Mouse (Mus musculus): ENCODE data around the gene Vps26c. TPM values are rescaled to one million over a fixed set of nuclear protein-coding genes. Genes with fewer than 3 reads are reported as not detected.
A peak's percentile ranks its signal among the peaks of the same experiment; 100 is the strongest.

Gene Vps26c
- polyA plus RNA-seq, 1 experiment from 2014 or later, result 42.3 TPM

DNA sequence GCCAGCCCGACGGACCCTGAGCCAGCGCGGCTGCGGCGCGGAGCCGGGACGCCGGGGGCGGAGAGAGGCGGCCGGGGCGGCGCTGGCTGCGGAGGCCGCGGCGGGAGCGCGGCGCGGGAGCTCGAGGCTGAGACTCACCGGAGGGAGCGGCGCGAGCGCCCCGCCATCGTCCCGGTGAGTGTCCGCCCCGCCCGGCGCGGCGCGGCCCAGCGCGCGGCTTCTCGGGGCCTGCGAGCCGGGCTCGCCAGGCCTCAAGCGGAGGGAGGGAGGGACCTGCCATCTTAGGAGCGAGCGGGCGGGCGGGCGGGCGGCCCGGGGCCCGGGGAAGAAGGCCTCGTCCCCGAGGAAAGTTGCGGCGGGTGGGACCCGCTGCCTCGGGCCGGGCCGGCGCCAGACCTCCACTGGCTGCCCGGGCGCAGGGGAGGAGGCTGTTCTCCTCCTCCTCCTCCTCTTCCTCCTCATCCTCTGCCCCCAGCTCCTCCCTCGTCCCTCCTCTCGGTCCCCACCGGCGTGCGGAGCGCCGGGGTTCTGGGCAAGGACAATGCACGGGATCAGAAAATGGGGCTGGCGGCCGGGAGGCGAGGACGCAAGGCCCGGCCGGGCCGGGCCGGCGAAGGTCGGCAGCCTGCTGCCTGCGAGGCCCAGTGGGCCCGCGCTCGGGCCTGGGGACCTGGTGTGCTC, 43.9 kb upstream of the Vps26c start:
- H3K27ac ChIP-seq, result peak overlapping the region; percentile 100
- no peaks in the 10 kb centered on the region for H3K36me3 ChIP-seq (ENCODE audit: insufficient read depth, low read length)
- H3K4me2 ChIP-seq (ENCODE audit: low read length), result peak overlapping the region; percentile 60
- under 1% methylated on average over 61 of the region's 88 CpGs for WGBS
- H3K27me3 ChIP-seq (ENCODE audit: insufficient read depth, low read length), result no peaks in the 10 kb centered on the region
- H3K9ac ChIP-seq (ENCODE audit: low read depth, low read length), result peak overlapping the region; percentile 100
- no peak for TF ChIP-seq CTCF (IDR thresholded peaks at IDR 0.05; ENCODE audit: low read depth)
- no peaks in the 10 kb centered on the region for H3K9me3 ChIP-seq (replicated peaks; ENCODE audit: low read length)
- DNase-seq (ENCODE audit: low spot score) (peak; percentile 68), ATAC-seq (replicated peaks; ENCODE audit: low FRiP score, low read depth) (0 out of 2 replicates have a peak, but pooled peaks have one; percentile 1)
- peaks cover 24% of the 10 kb centered on the region; the same call in 1 of the 2 replicates for H3K4me1 ChIP-seq (replicated peaks; ENCODE audit: insufficient read depth, low read length)
- H3K4me3 ChIP-seq (replicated peaks; ENCODE audit: low read depth, low read length), result peak overlapping the region; percentile 92

GRCm38 (mm10) chr16:94569229-94570176, 42.9 kb upstream of the Vps26c start, which contains the start of gene Dyrk1a:
Dyrk1a (plus strand) TSS chr16:94570010.
- TF ChIP-seq CTCF (IDR thresholded peaks at IDR 0.05; ENCODE audit: low read depth), result no peak
- WGBS, result under 1% methylated on average over 89 of the region's 133 CpGs

DNA sequence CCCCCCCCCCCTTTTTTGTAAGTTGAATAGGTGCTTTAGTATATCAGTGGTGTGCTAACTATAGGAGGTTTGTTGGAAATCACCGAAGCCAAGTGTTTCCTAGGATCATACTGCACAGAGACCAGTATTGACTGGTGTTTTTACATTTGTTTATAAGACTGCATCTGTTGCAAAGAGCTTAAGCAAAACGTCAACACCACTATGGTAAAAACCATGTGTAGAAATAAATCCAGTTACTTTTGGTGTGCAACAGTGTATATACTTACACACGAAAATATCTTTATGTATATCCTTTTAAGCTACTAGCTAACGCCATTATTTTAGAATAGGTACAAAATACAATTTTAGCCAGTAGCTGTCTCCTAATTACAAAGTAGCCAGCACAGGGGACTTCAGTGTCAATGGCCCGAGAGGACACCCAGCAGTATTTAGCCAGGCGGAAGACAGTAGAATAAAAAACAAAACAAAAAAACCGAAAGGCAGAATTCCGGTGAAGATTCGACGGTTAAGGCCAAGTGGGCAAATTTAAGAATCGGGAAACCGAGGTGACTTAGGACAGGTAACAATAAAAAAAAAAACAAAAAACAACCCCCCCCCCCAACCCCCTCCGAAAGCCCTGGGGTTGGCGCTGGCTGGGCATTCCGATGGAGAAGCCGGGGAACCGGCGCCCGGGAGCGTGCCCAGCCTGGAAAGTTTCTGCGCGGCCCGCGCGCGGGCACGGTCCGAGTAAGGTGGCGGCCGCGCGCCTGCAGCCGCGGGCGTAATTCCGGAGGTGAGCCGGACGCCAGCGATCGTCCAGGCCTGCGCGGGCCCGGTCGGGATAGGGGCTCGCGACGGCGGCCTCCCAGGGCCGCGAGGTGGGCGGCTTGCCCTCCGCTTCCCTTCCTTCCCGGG, 42.0 kb upstream of the Vps26c start:
- no peak for DNase-seq (ENCODE audit: low spot score)
- ATAC-seq (replicated peaks; ENCODE audit: low FRiP score, low read depth), result peak; percentile 86
- H3K36me3 ChIP-seq (ENCODE audit: insufficient read depth, low read length), result no peaks in the 10 kb centered on the region
- H3K27ac ChIP-seq, result peak overlapping the region; percentile 95
- peak overlapping the region; percentile 82 for H3K9ac ChIP-seq (ENCODE audit: low read depth, low read length)
- WGBS, result 3% methylated on average over 20 of the region's 53 CpGs
- no peak for TF ChIP-seq CTCF (IDR thresholded peaks at IDR 0.05; ENCODE audit: low read depth)
- peaks cover 13% of the 10 kb centered on the region; the same call in 1 of the 2 replicates for H3K4me1 ChIP-seq (replicated peaks; ENCODE audit: insufficient read depth, low read length)
- H3K4me2 ChIP-seq (ENCODE audit: low read length), result peak overlapping the region; percentile 58
- H3K9me3 ChIP-seq (replicated peaks; ENCODE audit: low read length), result no peaks in the 10 kb centered on the region
- no peaks in the 10 kb centered on the region for H3K27me3 ChIP-seq (ENCODE audit: insufficient read depth, low read length)
- H3K4me3 ChIP-seq (replicated peaks; ENCODE audit: low read depth, low read length), result peak overlapping the region; percentile 92

More at GRCm38 (mm10) chr16:94569229-94570176, 42.9 kb upstream of the Vps26c start, which contains the start of gene Dyrk1a:
- DNase-seq (ENCODE audit: low spot score), result peak; percentile 99
- Histone ChIP-seq H3K27ac (peak within 1 kb of the TSS; percentile 100), H3K9me3 (replicated peaks; ENCODE audit: low read length) (no peaks in the 10 kb centered on the region), H3K36me3 (ENCODE audit: insufficient read depth, low read length) (no peaks in the 10 kb centered on the region), H3K27me3 (ENCODE audit: insufficient read depth, low read length) (no peaks in the 10 kb centered on the region), H3K9ac (ENCODE audit: low read depth, low read length) (peak within 1 kb of the TSS; percentile 100), H3K4me3 (replicated peaks; ENCODE audit: low read depth, low read length) (peak within 1 kb of the TSS; percentile 92), H3K4me1 (replicated peaks; ENCODE audit: insufficient read depth, low read length) (peaks cover 19% of the 10 kb centered on the region; the same call in 1 of the 2 replicates), H3K4me2 (ENCODE audit: low read length) (peak within 1 kb of the TSS; percentile 60)
- ATAC-seq (replicated peaks; ENCODE audit: low FRiP score, low read depth), result peak; percentile 96

- no peaks in the 10 kb centered on the region for H3K9me3 ChIP-seq (replicated peaks; ENCODE audit: low read length)
- no peak overlapping the region for H3K9ac ChIP-seq (ENCODE audit: low read depth, low read length)
- no peak for TF ChIP-seq CTCF (IDR thresholded peaks at IDR 0.05; ENCODE audit: low read depth)
- H3K27ac ChIP-seq, result no peak overlapping the region
- no peaks in the 10 kb centered on the region for H3K27me3 ChIP-seq (ENCODE audit: insufficient read depth, low read length)
- H3K4me2 ChIP-seq (ENCODE audit: low read length), result no peak overlapping the region
- no peaks in the 10 kb centered on the region for H3K36me3 ChIP-seq (ENCODE audit: insufficient read depth, low read length)
- H3K4me3 ChIP-seq (replicated peaks; ENCODE audit: low read depth, low read length), result no peak overlapping the region
- 59% methylated on average over 5 of the region's 5 CpGs for WGBS
- DNase-seq (ENCODE audit: low spot score) (no peak), ATAC-seq (replicated peaks; ENCODE audit: low FRiP score, low read depth) (no peak)
- peaks cover 7% of the 10 kb centered on the region; the same call in 1 of the 2 replicates for H3K4me1 ChIP-seq (replicated peaks; ENCODE audit: insufficient read depth, low read length)
Measured at GRCm38 (mm10) chr16:94567751-94568150, 41.1 kb upstream of the Vps26c start.

DNA sequence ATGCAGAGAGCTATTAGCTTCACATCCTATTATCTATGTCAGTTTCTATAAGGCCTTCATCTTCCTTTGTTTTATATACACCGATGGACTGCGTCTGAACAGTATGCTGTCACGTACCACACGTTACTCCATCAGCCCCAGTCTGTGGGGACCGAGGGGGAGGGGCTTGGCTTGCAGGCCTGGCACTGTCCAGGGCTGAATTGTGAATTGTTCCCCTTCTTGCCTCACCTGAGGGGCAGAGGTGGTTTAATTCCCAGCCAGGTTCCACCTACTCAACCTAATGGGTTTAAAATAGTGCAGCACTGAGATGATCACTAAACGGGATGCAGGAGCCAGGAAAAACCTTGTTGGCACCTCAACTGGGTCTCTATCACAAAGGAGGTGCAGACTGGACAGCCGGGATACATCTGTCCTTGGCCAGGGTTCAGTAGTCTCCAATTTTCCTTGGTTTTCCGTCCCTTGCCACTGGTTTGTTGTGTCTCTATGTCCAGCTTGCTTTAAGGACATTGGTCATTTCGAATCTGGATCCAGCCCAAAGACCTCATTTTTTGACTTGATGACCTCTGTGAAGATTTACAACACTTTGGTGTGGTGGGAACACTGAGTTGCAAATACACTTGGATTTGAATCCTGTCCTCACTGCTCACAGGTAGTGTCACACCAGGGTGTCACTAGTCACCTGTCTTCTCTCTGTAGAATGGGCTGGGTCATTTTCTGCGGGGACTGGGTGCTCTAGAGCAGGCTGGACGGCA, 40.4 kb upstream of the Vps26c start:
- 86% methylated on average over 11 of the region's 11 CpGs for WGBS
- peaks cover 2% of the 10 kb centered on the region; the same call in 1 of the 2 replicates for H3K4me1 ChIP-seq (replicated peaks; ENCODE audit: insufficient read depth, low read length)
- H3K4me2 ChIP-seq (ENCODE audit: low read length), result no peak overlapping the region
- H3K4me3 ChIP-seq (replicated peaks; ENCODE audit: low read depth, low read length), result no peak overlapping the region
- DNase-seq (ENCODE audit: low spot score) (no peak), ATAC-seq (replicated peaks; ENCODE audit: low FRiP score, low read depth) (no peak)
- H3K27ac ChIP-seq, result no peak overlapping the region
- no peaks in the 10 kb centered on the region for H3K27me3 ChIP-seq (ENCODE audit: insufficient read depth, low read length)
- TF ChIP-seq CTCF (IDR thresholded peaks at IDR 0.05; ENCODE audit: low read depth), result no peak
- H3K36me3 ChIP-seq (ENCODE audit: insufficient read depth, low read length), result no peaks in the 10 kb centered on the region
- no peak overlapping the region for H3K9ac ChIP-seq (ENCODE audit: low read depth, low read length)
- H3K9me3 ChIP-seq (replicated peaks; ENCODE audit: low read length), result no peaks in the 10 kb centered on the region
